Mouse (Mus musculus): ENCODE measurements around the gene Dnajc15. TPM values are rescaled to one million over a fixed set of nuclear protein-coding genes. Genes with fewer than 3 reads are reported as not detected.

Gene Dnajc15
- polyA plus RNA-seq, 1 experiment, result 39.7 TPM

DNA sequence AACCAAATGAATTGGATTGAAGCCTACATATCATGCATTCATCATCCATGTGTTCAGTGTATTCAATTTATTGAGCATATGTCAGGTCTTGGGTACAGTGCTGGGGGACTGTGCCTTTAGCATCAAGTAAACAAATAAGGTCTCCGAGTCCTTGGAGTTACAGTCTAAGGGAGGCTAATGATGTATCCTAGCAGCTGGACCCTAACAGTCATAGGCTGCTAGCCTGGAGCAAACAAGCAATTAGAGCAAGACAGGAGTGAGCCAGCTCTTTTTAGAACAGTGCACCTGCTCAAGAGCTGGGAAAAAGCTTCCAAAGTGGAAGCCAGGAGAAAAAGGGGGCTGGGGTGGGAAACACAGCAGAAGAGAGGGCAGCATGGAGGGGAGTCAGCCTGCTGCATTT lies 1.3 kb upstream of the Dnajc15 start:
- no peak overlapping the region for H3K4me3 ChIP-seq (replicated peaks; ENCODE audit: insufficient read depth, low read depth, low read length)
- TF ChIP-seq CTCF (IDR thresholded peaks at IDR 0.05; ENCODE audit: borderline replicate concordance, insufficient read depth, low read depth, low read length) (no peak), POLR2A (IDR thresholded peaks at IDR 0.05; ENCODE audit: borderline replicate concordance, insufficient read depth, low read length) (no peak)
- WGBS, result 86% methylated on average over 1 of the region's 1 CpGs
- DNase-seq, result peak in 1 of 2 experiments; percentile 18
- no peaks in the 10 kb centered on the region; the same call in 1 of the 2 replicates for H3K27me3 ChIP-seq (ENCODE audit: control insufficient read depth, insufficient read depth, low read length)
- H3K4me1 ChIP-seq (ENCODE audit: control insufficient read depth, insufficient read depth, low read length), result no peaks in the 10 kb centered on the region
- H3K27ac ChIP-seq (ENCODE audit: insufficient read depth, low read length), result no peak overlapping the region

DNA sequence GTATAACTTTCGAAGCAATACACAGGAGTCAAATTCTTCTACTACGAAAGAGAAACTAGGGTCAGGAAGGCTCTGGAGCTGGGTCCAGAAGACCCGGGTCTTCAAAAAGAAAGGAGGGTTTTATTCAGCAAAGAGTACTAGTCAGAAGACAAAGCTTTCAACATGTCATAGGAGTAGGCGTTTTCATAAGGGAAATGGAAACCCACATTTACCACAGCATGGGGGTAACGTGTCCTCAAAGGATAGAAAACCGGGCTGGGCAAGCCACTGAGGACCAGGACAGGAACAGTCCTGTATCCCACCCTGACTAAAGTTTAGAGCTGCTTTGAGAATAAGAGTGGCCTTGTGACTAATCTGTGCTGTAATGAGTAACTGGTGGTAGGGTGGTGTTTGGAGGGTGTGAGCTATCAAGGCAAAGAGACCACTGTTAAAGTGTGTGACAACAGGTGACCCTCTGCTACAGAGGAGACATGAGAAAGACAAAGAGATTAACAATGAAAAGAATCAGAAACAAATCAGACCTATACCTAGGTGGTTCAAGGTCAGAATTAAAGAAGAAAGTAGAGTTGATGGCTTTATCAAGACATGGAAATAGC lies 3.4 kb downstream of the Dnajc15 start:
- 93% methylated on average over 6 of the region's 6 CpGs for WGBS
- no peaks in the 10 kb centered on the region for H3K27me3 ChIP-seq (ENCODE audit: control insufficient read depth, insufficient read depth, low read length)

DNA sequence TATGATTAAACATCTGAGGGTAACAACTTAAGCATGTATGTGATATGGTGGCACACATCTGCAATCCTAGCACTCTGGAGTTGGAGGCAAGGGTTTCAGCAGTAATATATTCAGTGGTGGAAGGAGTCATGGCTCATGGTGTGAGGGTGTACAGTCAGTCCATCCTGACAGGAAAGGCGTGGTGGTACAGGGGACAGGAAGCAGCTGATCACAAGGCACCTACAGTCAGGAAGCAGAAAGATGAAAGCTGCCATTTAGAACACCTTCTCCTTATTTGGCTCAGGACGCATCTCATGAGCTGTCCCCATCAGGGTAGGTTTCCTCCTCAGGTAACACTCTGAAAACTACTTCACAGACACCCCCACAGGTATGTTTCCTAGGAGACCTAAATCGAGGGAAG lies 4.0 kb downstream of the Dnajc15 start:
- TF ChIP-seq POLR2A (IDR thresholded peaks at IDR 0.05; ENCODE audit: borderline replicate concordance, insufficient read depth, low read length) (no peak), CTCF (IDR thresholded peaks at IDR 0.05; ENCODE audit: borderline replicate concordance, insufficient read depth, low read depth, low read length) (no peak)
- no peaks in the 10 kb centered on the region for H3K4me1 ChIP-seq (ENCODE audit: control insufficient read depth, insufficient read depth, low read length)
- no peak for DNase-seq
- no peaks in the 10 kb centered on the region for H3K27me3 ChIP-seq (ENCODE audit: control insufficient read depth, insufficient read depth, low read length)
- H3K27ac ChIP-seq (ENCODE audit: insufficient read depth, low read length), result no peak overlapping the region
- WGBS, result 94% methylated on average over 3 of the region's 3 CpGs
- no peak overlapping the region for H3K4me3 ChIP-seq (replicated peaks; ENCODE audit: insufficient read depth, low read depth, low read length)

More for the DNA sequence above, 3.4 kb downstream of the Dnajc15 start:
- Histone ChIP-seq H3K4me1 (ENCODE audit: control insufficient read depth, insufficient read depth, low read length) (no peaks in the 10 kb centered on the region), H3K4me3 (replicated peaks; ENCODE audit: insufficient read depth, low read depth, low read length) (no peak overlapping the region), H3K27ac (ENCODE audit: insufficient read depth, low read length) (no peak overlapping the region)
- DNase-seq, result no peak
- TF ChIP-seq CTCF (IDR thresholded peaks at IDR 0.05; ENCODE audit: borderline replicate concordance, insufficient read depth, low read depth, low read length), result no peak
- no peak for TF ChIP-seq POLR2A (IDR thresholded peaks at IDR 0.05; ENCODE audit: borderline replicate concordance, insufficient read depth, low read length)

DNA sequence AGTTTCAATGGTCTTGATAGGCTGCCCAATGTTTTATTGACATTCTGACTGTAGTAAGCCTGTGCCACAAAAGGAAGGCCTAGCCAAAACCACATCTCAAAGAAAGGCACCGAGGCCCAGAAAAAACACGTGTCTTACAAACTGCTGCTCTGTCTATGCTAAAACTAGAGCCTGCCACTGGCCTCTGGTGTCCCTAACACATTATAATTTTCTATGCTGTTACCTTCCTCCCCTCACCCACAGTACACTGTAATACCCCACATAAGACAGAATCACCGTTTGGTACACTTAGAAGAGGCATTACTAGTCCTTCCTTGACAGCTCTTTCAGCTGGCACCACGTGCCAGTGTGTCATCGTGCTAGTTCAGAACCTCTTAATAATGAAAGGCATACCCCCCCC lies 7.3 kb downstream of the Dnajc15 start:
- Histone ChIP-seq H3K4me1 (ENCODE audit: control insufficient read depth, insufficient read depth, low read length) (no peaks in the 10 kb centered on the region), H3K27ac (ENCODE audit: insufficient read depth, low read length) (no peak overlapping the region), H3K4me3 (replicated peaks; ENCODE audit: insufficient read depth, low read depth, low read length) (no peak overlapping the region), H3K27me3 (ENCODE audit: control insufficient read depth, insufficient read depth, low read length) (no peaks in the 10 kb centered on the region)
- 80% methylated on average over 5 of the region's 5 CpGs for whole genome bisulfite sequencing
- TF ChIP-seq CTCF (IDR thresholded peaks at IDR 0.05; ENCODE audit: borderline replicate concordance, insufficient read depth, low read depth, low read length), result no peak
- no peak for TF ChIP-seq POLR2A (IDR thresholded peaks at IDR 0.05; ENCODE audit: borderline replicate concordance, insufficient read depth, low read length)
- DNase-seq, result no peak

DNA sequence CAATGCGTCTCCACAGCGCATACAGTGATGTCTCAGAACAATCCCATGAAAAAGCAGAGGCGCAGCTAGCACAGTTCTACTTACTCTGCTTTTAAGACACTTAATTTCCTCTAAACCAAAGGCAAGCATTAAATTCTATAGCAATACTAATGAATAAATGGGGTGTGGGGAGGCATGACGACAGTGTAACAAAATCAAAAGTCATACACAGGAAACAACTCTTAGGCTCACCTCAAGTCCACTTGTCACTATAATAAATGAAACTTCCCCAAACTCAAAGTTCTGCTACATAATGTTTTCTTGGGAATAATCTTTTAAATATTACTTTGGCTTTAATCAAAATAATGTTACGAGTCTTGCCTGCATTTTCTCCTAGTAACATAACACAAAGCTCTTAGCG lies 10.4 kb downstream of the Dnajc15 start:
- Histone ChIP-seq H3K27me3 (ENCODE audit: control insufficient read depth, insufficient read depth, low read length) (no peaks in the 10 kb centered on the region), H3K27ac (ENCODE audit: insufficient read depth, low read length) (no peak overlapping the region), H3K4me3 (replicated peaks; ENCODE audit: insufficient read depth, low read depth, low read length) (no peak overlapping the region), H3K4me1 (ENCODE audit: control insufficient read depth, insufficient read depth, low read length) (no peaks in the 10 kb centered on the region; the same call in 1 of the 2 replicates)
- DNase-seq, result no peak
- WGBS, result 97% methylated on average over 6 of the region's 6 CpGs
- TF ChIP-seq CTCF (IDR thresholded peaks at IDR 0.05; ENCODE audit: borderline replicate concordance, insufficient read depth, low read depth, low read length) (no peak), POLR2A (IDR thresholded peaks at IDR 0.05; ENCODE audit: borderline replicate concordance, insufficient read depth, low read length) (no peak)

- Histone ChIP-seq H3K4me1 (ENCODE audit: control insufficient read depth, insufficient read depth, low read length) (no peaks in the 10 kb centered on the region; the same call in 1 of the 2 replicates), H3K27me3 (ENCODE audit: control insufficient read depth, insufficient read depth, low read length) (no peaks in the 10 kb centered on the region), H3K4me3 (replicated peaks; ENCODE audit: insufficient read depth, low read depth, low read length) (no peak overlapping the region), H3K27ac (ENCODE audit: insufficient read depth, low read length) (no peak overlapping the region)
- TF ChIP-seq CTCF (IDR thresholded peaks at IDR 0.05; ENCODE audit: borderline replicate concordance, insufficient read depth, low read depth, low read length), result no peak
- TF ChIP-seq POLR2A (IDR thresholded peaks at IDR 0.05; ENCODE audit: borderline replicate concordance, insufficient read depth, low read length), result no peak
- no peak for DNase-seq
- WGBS, result 85% methylated on average over 3 of the region's 3 CpGs
These were observed 10.9 kb downstream of the Dnajc15 start for GRCm38 (mm10) chr14:77864051-77864450.

- H3K4me3 ChIP-seq (replicated peaks; ENCODE audit: insufficient read depth, low read depth, low read length), result no peak overlapping the region
- no peaks in the 10 kb centered on the region for H3K27me3 ChIP-seq (ENCODE audit: control insufficient read depth, insufficient read depth, low read length)
- no peak for DNase-seq
- no peaks in the 10 kb centered on the region; the same call in 1 of the 2 replicates for H3K4me1 ChIP-seq (ENCODE audit: control insufficient read depth, insufficient read depth, low read length)
- WGBS, result 91% methylated on average over 5 of the region's 5 CpGs
- no peak overlapping the region for H3K27ac ChIP-seq (ENCODE audit: insufficient read depth, low read length)
- TF ChIP-seq CTCF (IDR thresholded peaks at IDR 0.05; ENCODE audit: borderline replicate concordance, insufficient read depth, low read depth, low read length) (no peak), POLR2A (IDR thresholded peaks at IDR 0.05; ENCODE audit: borderline replicate concordance, insufficient read depth, low read length) (no peak)
These were observed 13.9 kb downstream of the Dnajc15 start for GRCm38 (mm10) chr14:77860841-77861560.

DNA sequence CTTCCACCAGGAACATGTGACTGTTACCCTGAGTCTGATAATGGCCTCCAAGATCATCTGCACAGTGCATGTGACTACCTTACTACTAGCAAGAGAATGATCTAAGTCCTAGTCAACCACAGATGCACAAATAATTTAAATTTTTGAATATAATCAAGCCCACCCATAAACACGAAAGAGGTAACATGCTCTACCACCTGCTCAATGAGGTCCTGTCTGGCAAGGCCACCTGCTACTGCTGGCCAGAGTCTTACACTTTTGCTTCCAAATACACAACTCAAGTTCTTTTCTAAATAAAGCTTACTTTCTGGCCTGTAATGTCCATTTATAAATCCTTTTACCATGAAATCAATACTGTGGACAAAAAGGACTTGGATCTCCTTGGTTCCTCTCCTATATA lies 15.0 kb downstream of the Dnajc15 start:
- Histone ChIP-seq H3K4me3 (replicated peaks; ENCODE audit: insufficient read depth, low read depth, low read length) (no peak overlapping the region), H3K27ac (ENCODE audit: insufficient read depth, low read length) (no peak overlapping the region), H3K27me3 (ENCODE audit: control insufficient read depth, insufficient read depth, low read length) (no peaks in the 10 kb centered on the region), H3K4me1 (ENCODE audit: control insufficient read depth, insufficient read depth, low read length) (no peaks in the 10 kb centered on the region; the same call in 1 of the 2 replicates)
- TF ChIP-seq CTCF (IDR thresholded peaks at IDR 0.05; ENCODE audit: borderline replicate concordance, insufficient read depth, low read depth, low read length) (no peak), POLR2A (IDR thresholded peaks at IDR 0.05; ENCODE audit: borderline replicate concordance, insufficient read depth, low read length) (no peak)
- no peak for DNase-seq
- WGBS, result 35% methylated on average over 1 of the region's 1 CpGs
